Mouse (Mus musculus) kidney, postnatal 10 days (tissue): ENCODE results near the gene Abcb11.
"Not testable (repeated sequence)": the region's sequence is repeated elsewhere in the genome, so short reads cannot be mapped to it uniquely, and the experiment has no call there.

ENCODE experiments used
- DNase-seq: peaks from one replicate; pipeline ENCODE4 v3.0.0; 2021; ENCODE audit warnings: mixed read lengths

Abcb11 gene

GRCm38 (mm10) chr2:69342496-69343221 lies at the start of gene Abcb11:
Gene Abcb11, minus strand, starts transcription at chr2:69342616.
- DNase-seq, result no peak

GRCm38 (mm10) chr2:69386118-69386871 lies 43.9 kb upstream of the Abcb11 start:
- no peak for DNase-seq

GRCm38 (mm10) chr2:69382838-69383237 lies 40.4 kb upstream of the Abcb11 start:
- no peak for DNase-seq

GRCm38 (mm10) chr2:69381740-69382139 lies 39.3 kb upstream of the Abcb11 start:
- peak; percentile 35 for DNase-seq

- DNase-seq, result no peak
Measured at GRCm38 (mm10) chr2:69380281-69380680, 37.9 kb upstream of the Abcb11 start, which contains the start of gene Dhrs9. Gene Dhrs9, plus strand, starts transcription at chr2:69380445.

GRCm38 (mm10) chr2:69379801-69380200 lies 37.4 kb upstream of the Abcb11 start:
- DNase-seq, result no peak

GRCm38 (mm10) chr2:69376780-69377179 lies 34.4 kb upstream of the Abcb11 start:
- no peak for DNase-seq

GRCm38 (mm10) chr2:69365275-69365674 lies 22.9 kb upstream of the Abcb11 start:
- DNase-seq, result peak; percentile 15

GRCm38 (mm10) chr2:69364831-69365230 lies 22.4 kb upstream of the Abcb11 start:
- no peak for DNase-seq

GRCm38 (mm10) chr2:69355402-69355801 lies 13.0 kb upstream of the Abcb11 start:
- DNase-seq, result not testable (repeated sequence)

- DNase-seq, result no peak
Measured at GRCm38 (mm10) chr2:69341506-69341905, 910 bp downstream of the Abcb11 start.

- DNase-seq, result not testable (repeated sequence)
Measured at GRCm38 (mm10) chr2:69331523-69331922, 10.9 kb downstream of the Abcb11 start.

- no peak for DNase-seq
Measured at GRCm38 (mm10) chr2:69328509-69329163, 13.8 kb downstream of the Abcb11 start.

GRCm38 (mm10) chr2:69324881-69325660 lies 17.3 kb downstream of the Abcb11 start:
- no peak for DNase-seq

GRCm38 (mm10) chr2:69323018-69323417 lies 19.4 kb downstream of the Abcb11 start:
- no peak for DNase-seq

- no peak for DNase-seq
Measured at GRCm38 (mm10) chr2:69321457-69321856, 21.0 kb downstream of the Abcb11 start.

- no peak for DNase-seq
Measured at GRCm38 (mm10) chr2:69311337-69311736, 31.1 kb downstream of the Abcb11 start.

GRCm38 (mm10) chr2:69308136-69308535 lies 34.3 kb downstream of the Abcb11 start:
- DNase-seq, result no peak

GRCm38 (mm10) chr2:69300568-69300967 lies 41.8 kb downstream of the Abcb11 start:
- not testable (repeated sequence) for DNase-seq

GRCm38 (mm10) chr2:69294508-69294907 lies 47.9 kb downstream of the Abcb11 start:
- no peak for DNase-seq

- peak; percentile 14 for DNase-seq
Measured at GRCm38 (mm10) chr2:69288989-69289388, 53.4 kb downstream of the Abcb11 start.

GRCm38 (mm10) chr2:69275875-69276274 lies 66.5 kb downstream of the Abcb11 start:
- peak; percentile 9 for DNase-seq
